Mouse (Mus musculus): ENCODE measurements around the gene Hist1h4h. TPM values are rescaled to one million over a fixed set of nuclear protein-coding genes. Genes with fewer than 3 reads are reported as not detected.

The Hist1h4h gene
- total and polyA plus RNA-seq, 3 experiments, result 9.9 to 5,753 TPM; not detected in 1

DNA sequence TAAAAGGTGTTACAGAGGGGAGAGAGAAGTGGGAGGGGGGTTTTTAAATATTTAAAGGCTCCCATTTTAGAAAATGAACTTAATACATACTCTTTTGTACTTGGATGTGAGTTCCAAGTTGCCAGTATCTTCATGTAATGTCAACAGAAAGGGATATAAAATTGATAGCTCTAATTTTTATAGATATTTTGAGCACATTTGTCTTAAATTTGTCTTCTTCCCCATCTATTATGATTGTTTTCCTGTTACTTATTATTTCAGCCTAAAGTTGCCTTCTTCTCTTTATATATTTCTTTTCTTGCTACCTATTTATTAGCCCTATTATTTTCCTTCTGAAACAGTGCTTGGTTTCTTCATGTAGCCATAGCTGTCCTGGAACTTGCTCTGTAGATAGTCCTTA lies 22.1 kb downstream of the Hist1h4h start, which contains the start of gene Hist1h1d:
TSS of gene Hist1h1d (plus strand) at position 301 of the 400 bp plus-strand sequence.
- Histone ChIP-seq H3K9ac (ENCODE audit: control insufficient read depth, low read depth, low read length, poor library complexity, severe bottlenecking) (peak within 1 kb of the TSS; percentile 93), H3K27me3 (ENCODE audit: control insufficient read depth in 1 of 2, insufficient read depth in 2 of 2, low read length in 2 of 2) (no peaks in the 10 kb centered on the region), H3K4me1 (ENCODE audit: control insufficient read depth in 1 of 2, insufficient read depth in 2 of 2, low read length in 2 of 2) (peaks cover 0 to 11% of the 10 kb centered on the region in 2 experiments; a peak in 1 of 4 replicates), H3K36me3 (ENCODE audit: control insufficient read depth in 1 of 2, insufficient read depth in 2 of 2, low read length in 2 of 2) (peaks cover 0 to 46% of the 10 kb centered on the region in 2 experiments; a peak in 2 of 4 replicates), H3K4me3 (ENCODE audit: control insufficient read depth in 1 of 2, insufficient read depth in 1 of 2, low read depth in 2 of 2, low read length in 2 of 2) (peak within 1 kb of the TSS in 1 of 2 experiments; percentile 35; a peak in 2 of 4 replicates), H3K27ac (ENCODE audit: control insufficient read depth, low read depth, low read length) (peak within 1 kb of the TSS; percentile 100), H3K79me2 (ENCODE audit: control insufficient read depth, insufficient read depth, low read length, poor library complexity) (peaks cover 3% of the 10 kb centered on the region; the same call in 1 of the 2 replicates), H3K9me3 (replicated peaks; ENCODE audit: insufficient read depth, low read length) (no peaks in the 10 kb centered on the region)
- TF ChIP-seq MXI1 (IDR thresholded peaks at IDR 0.05; ENCODE audit: low read depth, low read length) (no peak), GATA1 (IDR thresholded peaks at IDR 0.05; ENCODE audit: low read depth, low read length) (no peak), MAZ (IDR thresholded peaks at IDR 0.05; ENCODE audit: low read depth, low read length) (no peak), MAFK (IDR thresholded peaks at IDR 0.05; ENCODE audit: borderline replicate concordance, low read depth, low read length) (no peak), NELFE (IDR thresholded peaks at IDR 0.05; ENCODE audit: low read depth, low read length) (no peak), POLR2AphosphoS2 (IDR thresholded peaks at IDR 0.05; ENCODE audit: low read length) (no peak), KAT2A (conservative IDR thresholded peaks at IDR 0.05; ENCODE audit: low read depth, low read length) (no peak), TBP (IDR thresholded peaks at IDR 0.05; ENCODE audit: low read depth, low read length) (no peak), MYB (IDR thresholded peaks at IDR 0.05; ENCODE audit: low read depth, low read length) (no peak), MAX (IDR thresholded peaks at IDR 0.05; ENCODE audit: low read length) (no peak), POLR2AphosphoS5 (IDR thresholded peaks at IDR 0.05; ENCODE audit: borderline replicate concordance, low read depth, low read length) (no peak), SMC3 (IDR thresholded peaks at IDR 0.05; ENCODE audit: low read depth, low read length) (no peak), HCFC1 (IDR thresholded peaks at IDR 0.05; ENCODE audit: low read depth, low read length) (no peak), CHD1 (IDR thresholded peaks at IDR 0.05; ENCODE audit: low read depth, low read length) (no peak), E2F4 (IDR thresholded peaks at IDR 0.05; ENCODE audit: borderline replicate concordance, low read depth, low read length) (no peak), GABPA (IDR thresholded peaks at IDR 0.05; ENCODE audit: low read depth, low read length) (no peak), POLR2A (IDR thresholded peaks at IDR 0.05; ENCODE audit: control insufficient read depth in 1 of 2, insufficient read depth in 1 of 2, low read depth in 1 of 2, low read length in 2 of 2, poor library complexity in 1 of 2) (no peak)
- DNase-seq (ENCODE audit: low read depth, low spot score), result no peak

DNA sequence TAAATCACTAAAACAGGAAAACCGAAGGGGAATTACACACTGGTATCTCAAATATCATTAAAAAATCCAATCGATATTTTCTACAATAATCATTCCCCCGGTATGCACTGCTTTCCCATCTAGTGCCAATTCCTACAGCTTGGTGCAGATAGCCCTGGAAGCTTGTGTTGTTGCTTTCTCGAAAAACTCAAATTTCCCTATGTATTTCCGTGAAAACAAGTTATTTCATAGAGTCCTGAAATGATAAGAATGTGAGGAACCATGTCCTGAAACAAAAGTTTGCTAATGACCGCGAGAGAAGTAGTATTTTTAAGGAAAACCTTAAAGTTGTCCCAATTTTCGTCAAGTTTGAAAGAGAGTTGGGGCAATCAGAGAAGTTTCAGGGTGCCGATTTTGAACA lies 23.5 kb downstream of the Hist1h4h start:
- Histone ChIP-seq H3K9ac (ENCODE audit: control insufficient read depth, low read depth, low read length, poor library complexity, severe bottlenecking) (peak overlapping the region; percentile 93), H3K36me3 (ENCODE audit: control insufficient read depth in 1 of 2, insufficient read depth in 2 of 2, low read length in 2 of 2) (peaks cover 0 to 39% of the 10 kb centered on the region in 2 experiments; a peak in 2 of 4 replicates), H3K27ac (ENCODE audit: control insufficient read depth, low read depth, low read length) (peak overlapping the region; percentile 98), H3K9me3 (replicated peaks; ENCODE audit: insufficient read depth, low read length) (no peaks in the 10 kb centered on the region), H3K27me3 (ENCODE audit: control insufficient read depth in 1 of 2, insufficient read depth in 2 of 2, low read length in 2 of 2) (no peaks in the 10 kb centered on the region), H3K4me3 (ENCODE audit: control insufficient read depth in 1 of 2, insufficient read depth in 1 of 2, low read depth in 2 of 2, low read length in 2 of 2) (peak overlapping the region; percentile 2 to 46; a peak in 2 of 4 replicates), H3K4me1 (ENCODE audit: control insufficient read depth in 1 of 2, insufficient read depth in 2 of 2, low read length in 2 of 2) (peaks cover 0 to 11% of the 10 kb centered on the region in 2 experiments; a peak in 1 of 4 replicates), H3K79me2 (ENCODE audit: control insufficient read depth, insufficient read depth, low read length, poor library complexity) (peaks cover 3% of the 10 kb centered on the region; the same call in 1 of the 2 replicates)
- TF ChIP-seq MEF2A (IDR thresholded peaks at IDR 0.05; ENCODE audit: extremely low read depth, insufficient replicate concordance, low read depth, low read length, poor library complexity, severe bottlenecking) (no peak), NRF1 (IDR thresholded peaks at IDR 0.05; ENCODE audit: insufficient read depth, low read depth, low read length, poor library complexity, severe bottlenecking) (no peak), ZMIZ1 (IDR thresholded peaks at IDR 0.05; ENCODE audit: low read depth, low read length) (no peak), BHLHE40 (IDR thresholded peaks at IDR 0.05; ENCODE audit: borderline replicate concordance, low read depth, low read length) (no peak), EP300 (IDR thresholded peaks at IDR 0.05; ENCODE audit: low read depth in 1 of 2, low read length in 2 of 2) (no peak), ETS1 (IDR thresholded peaks at IDR 0.05; ENCODE audit: low read depth, low read length) (no peak), POLR2A (IDR thresholded peaks at IDR 0.05; ENCODE audit: control insufficient read depth in 1 of 2, insufficient read depth in 1 of 2, low read depth in 1 of 2, low read length in 2 of 2, poor library complexity in 1 of 2) (no peak), HCFC1 (IDR thresholded peaks at IDR 0.05; ENCODE audit: low read depth, low read length) (no peak), MYC (IDR thresholded peaks at IDR 0.05; ENCODE audit: low read depth, low read length) (no peak), ZNF384 (IDR thresholded peaks at IDR 0.05; ENCODE audit: low read depth, low read length) (no peak), GABPA (IDR thresholded peaks at IDR 0.05; ENCODE audit: low read depth, low read length) (no peak), SIN3A (IDR thresholded peaks at IDR 0.05; ENCODE audit: low read length) (no peak), RAD21 (IDR thresholded peaks at IDR 0.05; ENCODE audit: low read depth, low read length) (no peak), UBTF (IDR thresholded peaks at IDR 0.05; ENCODE audit: borderline replicate concordance, insufficient read depth, low read depth, low read length) (no peak), SMC3 (IDR thresholded peaks at IDR 0.05; ENCODE audit: low read depth, low read length) (no peak), MAZ (IDR thresholded peaks at IDR 0.05; ENCODE audit: low read depth, low read length) (no peak), POLR2AphosphoS2 (IDR thresholded peaks at IDR 0.05; ENCODE audit: low read length) (no peak), ZKSCAN1 (IDR thresholded peaks at IDR 0.05; ENCODE audit: low read depth, low read length) (no peak)
- DNase-seq (ENCODE audit: low read depth, low spot score), result peak; percentile 69
